Mouse (Mus musculus) Muller cell, postnatal 12 days (primary cell): ENCODE data around the gene Phldb2.

Source experiments
- DNase-seq: peaks from one replicate; pipeline ENCODE4 v3.0.0-alpha.2; 2015; ENCODE audit errors: inconsistent ontology term

The Phldb2 gene

DNA sequence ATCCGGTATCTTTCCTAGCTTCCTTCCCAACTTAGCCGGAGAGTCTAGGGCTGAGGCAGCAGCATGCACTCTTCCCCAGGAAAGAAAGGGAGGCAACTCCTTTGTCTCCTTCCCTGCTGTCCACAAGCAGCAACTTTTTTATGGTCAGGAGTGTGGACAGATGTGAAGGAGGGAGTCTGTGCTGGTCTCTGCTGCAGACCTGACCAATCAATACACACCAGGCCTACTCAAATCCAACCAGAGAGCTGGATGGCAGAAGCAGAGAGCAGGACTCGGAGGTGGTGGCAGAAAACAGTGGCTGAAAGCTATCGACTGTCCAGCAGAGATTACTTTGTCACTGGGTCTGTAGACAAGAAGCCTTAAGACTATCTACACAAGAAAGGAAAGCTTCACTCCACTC is at the start of gene Phldb2:
TSS of gene Phldb2 (minus strand) at position 205 of the 400 bp plus-strand sequence.
- no peak for DNase-seq

- DNase-seq, result no peak
These were observed 48.3 kb upstream of the Phldb2 start for GRCm38 (mm10) chr16:46001550-46002166.

DNA sequence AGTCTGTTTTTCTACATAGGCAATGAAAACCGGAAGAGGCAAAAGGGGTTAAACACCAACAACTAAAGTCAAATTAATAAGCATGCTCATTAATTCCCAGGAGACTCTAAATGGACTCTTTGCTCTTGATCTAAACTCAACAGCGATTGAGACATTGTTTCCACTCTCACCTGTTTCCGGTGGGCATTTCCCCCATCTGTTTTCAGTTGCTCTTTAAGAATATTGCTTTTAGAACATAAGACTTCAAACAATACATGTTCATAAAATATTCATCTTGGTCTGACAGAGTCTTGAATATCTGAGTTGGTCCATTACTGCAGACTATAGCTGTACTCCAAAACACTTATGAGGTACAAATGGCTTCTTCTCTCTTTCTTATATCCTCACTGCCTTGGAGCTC is 47.6 kb upstream of the Phldb2 start:
- no peak for DNase-seq

- DNase-seq, result peak; percentile 40
These were observed 46.2 kb upstream of the Phldb2 start for GRCm38 (mm10) chr16:45999374-46000191.

DNA sequence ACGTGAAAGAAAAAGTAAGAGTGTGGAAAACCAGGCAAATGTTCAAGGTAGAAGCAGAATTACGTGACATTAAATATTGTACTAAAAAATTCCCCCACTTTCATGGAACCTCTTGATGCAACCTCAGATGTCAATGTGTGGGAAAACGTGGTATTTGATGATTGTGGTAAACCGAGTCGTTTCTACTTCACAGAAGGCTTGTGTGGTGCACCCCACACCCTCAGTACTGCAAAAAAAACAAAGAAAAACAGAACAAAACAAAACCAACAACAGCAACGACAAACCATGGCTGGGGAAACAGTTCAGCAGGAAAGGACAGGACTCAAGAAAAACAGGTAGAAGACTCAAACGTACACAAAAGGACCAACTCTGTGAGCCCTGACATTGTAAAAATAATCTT is 44.8 kb upstream of the Phldb2 start:
- DNase-seq, result no peak

GRCm38 (mm10) chr16:45990901-45991676 is 37.7 kb upstream of the Phldb2 start:
- peak; percentile 20 for DNase-seq

DNA sequence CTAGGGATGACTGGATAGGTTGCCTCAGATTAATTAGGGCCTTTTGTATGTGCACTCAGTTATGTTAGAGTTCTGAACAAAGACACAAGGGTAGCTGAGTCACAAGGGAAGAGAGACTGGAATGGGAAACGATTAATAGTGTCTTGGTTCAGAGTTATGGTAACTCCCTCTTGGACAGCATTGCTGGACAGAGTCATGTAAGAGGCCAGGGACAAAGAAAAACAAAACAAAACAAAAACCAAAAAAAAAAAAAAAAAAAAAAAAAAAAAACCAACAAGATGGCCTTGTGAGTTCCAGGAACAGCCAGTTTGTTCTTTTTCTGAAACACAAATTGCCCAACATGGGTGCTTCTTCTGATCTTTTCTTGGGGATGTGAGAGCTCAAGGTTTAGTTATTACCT is 32.8 kb upstream of the Phldb2 start:
- DNase-seq, result peak; percentile 94

DNA sequence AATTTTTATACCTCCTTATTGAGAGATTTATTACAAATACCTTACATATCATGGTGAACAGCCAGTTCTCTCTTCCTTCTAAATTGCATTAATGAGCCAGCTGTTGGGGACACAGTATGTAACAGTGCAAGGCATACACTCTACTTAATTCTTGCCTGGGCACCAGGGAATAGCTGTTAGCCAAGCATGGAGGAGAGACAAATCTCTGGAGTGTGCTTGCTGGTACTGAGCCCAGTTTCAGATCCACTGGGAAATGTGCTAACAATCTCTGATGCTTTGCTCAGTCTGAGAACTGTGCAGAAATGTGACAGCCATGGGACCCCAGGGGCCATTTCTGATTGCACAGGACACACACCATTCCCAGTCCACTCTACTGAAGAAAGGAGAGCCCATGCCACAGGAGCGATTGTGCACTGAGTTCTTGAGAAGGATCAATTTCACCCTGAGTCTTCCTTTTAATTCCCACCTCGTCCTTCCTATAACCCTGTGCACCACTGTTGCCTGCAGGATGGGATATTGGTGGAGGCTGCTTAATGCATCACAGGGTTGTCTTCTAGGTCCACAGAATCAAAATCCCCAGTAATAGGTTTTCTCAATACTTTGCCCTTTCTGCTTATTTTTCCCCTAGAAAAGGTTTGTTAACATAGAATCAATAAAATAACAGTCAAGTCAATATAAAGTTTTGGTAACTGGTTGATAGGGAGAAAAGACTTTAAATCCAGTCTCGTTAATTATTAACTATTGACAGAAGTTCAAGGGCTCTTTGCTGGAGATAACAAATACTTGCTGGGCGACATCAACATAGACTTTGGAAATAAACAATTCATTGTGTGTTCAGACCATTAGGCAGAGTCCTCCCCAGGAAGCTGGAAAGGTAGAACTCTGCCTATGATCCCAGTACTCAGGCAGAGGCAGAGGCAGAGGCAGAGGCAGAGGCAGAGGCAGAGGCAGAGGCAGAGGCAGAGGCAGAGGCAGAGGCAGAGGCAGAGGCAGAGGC is 31.5 kb upstream of the Phldb2 start:
- DNase-seq, result peak; percentile 7

- DNase-seq, result no peak
These were observed 22.9 kb upstream of the Phldb2 start for GRCm38 (mm10) chr16:45976251-45976650.

DNA sequence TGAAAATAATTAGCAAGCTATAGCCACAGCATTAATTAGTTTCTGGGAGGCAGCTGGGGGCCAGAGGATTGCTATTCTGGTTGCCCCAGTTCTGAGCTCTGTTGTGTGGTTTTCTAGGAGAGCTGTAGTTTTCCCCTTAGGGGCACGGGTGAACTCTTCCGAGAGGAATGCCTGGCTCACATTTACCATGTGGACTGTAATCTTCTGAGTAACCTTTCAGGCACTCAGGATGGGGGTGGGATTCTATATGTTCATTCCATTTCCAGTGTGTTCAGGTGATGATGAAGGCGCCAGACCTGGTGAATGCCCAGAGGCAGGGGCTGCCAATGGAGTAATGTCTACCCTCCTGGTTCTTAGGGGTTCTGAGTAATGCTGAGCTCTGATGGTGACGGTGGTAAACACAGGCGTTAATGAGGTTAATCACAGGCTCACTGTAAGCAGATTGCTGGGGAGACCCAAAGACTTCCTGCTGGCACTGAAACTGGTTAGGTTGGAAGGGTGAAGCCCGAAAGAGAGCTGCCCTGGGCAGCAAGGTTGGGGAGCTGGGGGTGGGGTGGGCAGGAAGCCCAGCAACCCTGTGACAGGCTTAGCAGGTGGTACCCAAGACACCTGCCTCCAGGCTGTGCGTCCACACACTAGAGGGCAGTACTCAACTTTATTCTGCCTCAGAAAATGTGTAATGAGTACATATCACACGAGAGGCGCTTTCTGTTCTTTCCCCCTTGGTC is 20.7 kb upstream of the Phldb2 start:
- peak; percentile 77 for DNase-seq

- DNase-seq, result no peak
These were observed 16.8 kb upstream of the Phldb2 start for GRCm38 (mm10) chr16:45970187-45970586.

GRCm38 (mm10) chr16:45968716-45969115 is 15.3 kb upstream of the Phldb2 start:
- DNase-seq, result peak; percentile 92

DNA sequence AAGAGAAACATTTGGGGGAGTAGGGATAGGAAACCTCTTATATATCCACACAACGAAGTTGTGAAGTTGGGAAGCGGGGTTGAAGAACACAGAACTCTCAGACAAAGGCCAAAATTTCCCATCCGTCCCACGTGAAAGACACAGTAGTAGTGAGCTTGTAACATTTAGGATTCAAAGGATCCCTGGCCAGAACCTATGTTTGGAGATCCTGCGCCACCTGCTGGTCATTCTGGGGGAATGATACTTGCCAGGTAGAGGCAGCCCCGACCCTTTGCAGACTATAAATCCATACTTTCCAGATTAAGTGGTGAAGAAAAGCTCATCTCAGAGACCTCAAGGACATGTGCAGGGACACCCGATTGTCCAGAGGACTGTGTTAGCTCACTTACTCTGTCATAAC is 14.1 kb upstream of the Phldb2 start:
- peak; percentile 56 for DNase-seq

DNA sequence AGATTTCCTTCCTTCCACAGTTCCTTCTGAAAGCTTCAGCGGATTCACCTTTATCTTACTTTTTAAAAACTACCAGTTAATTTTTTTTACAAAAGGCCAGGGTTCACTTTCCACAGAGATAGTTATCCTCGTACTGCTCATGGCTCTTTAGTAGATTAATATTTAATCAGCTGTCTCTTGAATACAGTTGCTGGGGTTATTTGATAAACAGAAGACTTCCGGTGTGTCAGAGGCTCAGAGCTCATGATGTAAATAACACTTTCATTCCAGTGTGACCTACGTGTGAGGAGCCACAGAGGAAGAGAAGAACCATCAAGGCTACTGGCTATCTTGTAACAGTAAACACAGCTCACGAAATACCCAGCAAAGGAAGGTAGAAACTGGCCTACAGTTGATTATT is 13.2 kb upstream of the Phldb2 start:
- DNase-seq, result no peak

DNA sequence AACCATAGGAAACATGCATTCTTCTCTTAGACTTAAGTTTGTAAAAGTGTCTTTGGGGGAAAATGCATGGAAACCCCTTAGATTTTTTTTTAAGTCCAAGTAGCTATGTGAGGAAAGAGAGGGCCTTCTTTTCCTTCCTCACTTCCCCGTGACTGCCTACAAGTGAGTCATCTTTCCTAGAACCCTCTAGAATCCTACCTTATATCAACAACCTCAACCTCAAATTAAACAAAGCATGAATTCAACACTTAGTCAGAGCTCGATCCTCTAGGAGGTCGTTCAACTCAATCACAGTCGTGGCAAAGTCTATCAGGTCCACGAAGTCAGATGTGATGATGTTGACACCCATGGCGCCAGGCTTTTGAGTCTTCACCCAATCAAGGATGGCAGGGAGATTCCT is 11.4 kb upstream of the Phldb2 start:
- DNase-seq, result no peak

DNA sequence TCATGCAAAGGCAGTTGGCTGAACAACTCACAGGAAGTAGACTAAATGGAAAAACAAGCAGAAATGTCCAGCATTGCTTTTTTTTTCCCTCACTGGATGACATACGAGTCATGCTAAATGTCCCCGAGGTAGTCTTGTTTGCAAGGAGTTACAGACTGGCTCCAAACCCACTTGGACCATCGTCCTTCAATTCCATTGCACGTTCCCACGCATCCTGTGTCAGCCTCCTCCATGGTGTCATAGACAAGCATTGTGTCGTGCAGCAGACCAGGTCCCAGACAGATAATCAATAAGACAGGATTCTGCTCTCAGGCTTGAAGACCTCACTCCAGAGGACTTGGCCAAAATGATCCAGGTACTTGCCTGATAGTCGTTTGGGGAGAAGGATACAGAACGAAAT is 10.4 kb upstream of the Phldb2 start:
- no peak for DNase-seq

DNA sequence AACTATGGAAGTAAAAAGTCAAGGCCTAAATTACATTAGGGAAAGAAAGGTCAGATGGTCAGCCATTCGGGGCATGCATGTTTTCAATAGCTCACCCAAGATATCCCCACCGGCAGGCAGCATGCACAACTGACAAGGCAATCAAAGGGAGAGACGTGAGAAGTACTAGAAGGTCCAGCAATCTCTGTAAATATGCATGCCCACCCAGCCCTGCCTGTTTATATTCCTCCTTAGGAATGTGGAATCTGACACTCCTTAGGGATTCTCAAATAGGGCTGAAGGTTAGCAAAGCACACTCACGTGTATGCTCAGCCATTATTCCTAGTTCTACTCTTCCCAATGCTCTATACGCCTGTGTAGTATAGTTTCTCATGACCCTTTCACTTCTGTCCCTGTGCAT is 9.7 kb upstream of the Phldb2 start:
- DNase-seq, result no peak

- DNase-seq, result no peak
These were observed 7.6 kb upstream of the Phldb2 start for GRCm38 (mm10) chr16:45960978-45961377.

GRCm38 (mm10) chr16:45956390-45956950 is 3.1 kb upstream of the Phldb2 start:
- DNase-seq, result no peak

DNA sequence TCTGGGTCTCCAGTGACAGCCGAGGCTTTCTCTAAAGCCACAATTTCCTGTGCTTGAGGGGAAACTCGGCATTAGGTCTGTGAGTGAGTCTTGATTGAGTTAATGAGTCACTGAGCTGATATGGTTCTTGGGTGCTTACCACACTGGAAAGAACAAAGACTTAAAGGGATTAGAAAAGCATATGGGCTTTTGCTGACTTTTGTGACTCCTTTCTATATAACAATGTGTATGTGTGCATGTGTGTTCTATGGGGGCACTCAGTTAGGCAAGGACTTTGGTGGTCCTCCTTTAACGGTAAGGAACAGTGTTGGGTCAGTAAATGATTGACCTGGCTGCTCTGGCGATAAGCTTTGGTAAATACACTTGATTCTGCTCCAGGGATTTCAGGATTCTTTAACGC is 897 bp downstream of the Phldb2 start:
- DNase-seq, result no peak
